Mouse (Mus musculus) heart, embryonic 16.5 days (tissue): ENCODE data around the gene Esam. TPM values are rescaled to one million over a fixed set of nuclear protein-coding genes. Genes with fewer than 3 reads are reported as not detected.
A peak's percentile ranks its signal among the peaks of the same experiment; 100 is the strongest.

Experiments used
- ATAC-seq: fragments of 200-750 bp; cut with Nextera tagmentation; replicated peaks from 2 replicates; pipeline ENCODE4 v1.8.0; 2017; ENCODE audit warnings: moderate number of reproducible peaks; ENCODE audit not compliant: insufficient read depth, low FRiP score; ENCODE audit errors: extremely low read depth
- H3K27ac ChIP-seq: fragments of 300-500 bp; sonication (generic); 2 replicates; pipeline ENCODE4 v1.5.1; 2014; ENCODE audit warnings: mild to moderate bottlenecking, low read length, control low read depth, moderate library complexity
- H3K27me3 ChIP-seq: fragments of 300-500 bp; sonication (generic); 2 replicates; pipeline ENCODE4 v1.6.1; 2014; ENCODE audit warnings: low read length, mixed read lengths; ENCODE audit not compliant: control insufficient read depth, insufficient read depth
- H3K36me3 ChIP-seq: fragments of 300-500 bp; sonication (generic); 2 replicates; pipeline ENCODE4 v1.6.1; 2014; ENCODE audit not compliant: control insufficient read depth, insufficient read depth
- H3K4me1 ChIP-seq: fragments of 300-500 bp; sonication (generic); 2 replicates; pipeline ENCODE4 v1.6.1; 2014; ENCODE audit warnings: low read length, mixed read lengths; ENCODE audit not compliant: control insufficient read depth, insufficient read depth
- H3K4me2 ChIP-seq: fragments of 300-500 bp; sonication (generic); 2 replicates; pipeline ENCODE4 v1.6.1; 2014; ENCODE audit warnings: low read depth, mild to moderate bottlenecking, control low read depth, low read length
- H3K4me3 ChIP-seq: fragments of 300-500 bp; sonication (generic); 2 replicates; pipeline ENCODE4 v1.5.1; 2014; ENCODE audit warnings: mild to moderate bottlenecking, control low read depth, low read length
- H3K9ac ChIP-seq: fragments of 300-500 bp; sonication (generic); 2 replicates; pipeline ENCODE4 v1.6.1; 2014; ENCODE audit warnings: low read length, control low read depth
- H3K9me3 ChIP-seq: fragments of 300-500 bp; sonication (generic); replicated peaks from 2 replicates; pipeline ENCODE4 v1.6.1; 2016; ENCODE audit warnings: low read length; ENCODE audit not compliant: control insufficient read depth
- WGBS: fragments of 180-500 bp; shearing (Covaris S2); extraction: QIAGEN DNeasy Blood & Tissue Kit; methylation state at CpG from one replicate; pipeline ENCODE4 v1.1.7; 2014; 5-methylcytosine and 5-hydroxymethylcytosine counted together
- polyA plus RNA-seq: library from polyadenylated mRNA; unstranded; fragments of >200 nt; fragmentation: Nextera tagmentation; extraction: Ambion mirVana; gene quantifications from 2 replicates; pipeline ENCODE4 v1.2.1, GENCODE M21; 2015

The Esam gene
- polyA plus RNA-seq, 1 experiment from 2014 or later = 92.1 TPM

DNA sequence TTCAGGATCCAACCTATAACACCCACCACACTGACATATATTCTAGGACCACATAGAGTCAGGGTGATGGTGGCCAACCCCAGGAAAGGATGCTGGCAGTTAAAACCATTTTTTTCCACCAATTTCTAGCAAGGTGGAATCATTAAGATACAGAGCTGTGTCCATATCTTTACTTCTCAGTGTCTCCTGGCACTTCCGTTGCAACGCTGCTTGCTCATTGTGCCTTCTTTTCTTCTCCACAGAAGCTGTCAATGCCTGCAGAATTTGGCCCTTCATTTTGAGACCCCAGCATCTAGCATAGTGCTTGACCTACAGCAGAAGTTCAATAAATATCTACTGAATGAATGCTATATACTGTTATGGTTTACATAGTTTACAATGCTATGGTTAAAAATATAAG is 39.1 kb downstream of the Esam start:
- Histone ChIP-seq H3K27ac (no peak overlapping the region), H3K4me1 (peaks cover 15% of the 10 kb centered on the region), H3K9ac (no peak overlapping the region), H3K4me2 (no peak overlapping the region), H3K27me3 (no peaks in the 10 kb centered on the region), H3K9me3 (no peaks in the 10 kb centered on the region), H3K36me3 (no peaks in the 10 kb centered on the region), H3K4me3 (no peak overlapping the region)
- ATAC-seq = no peak
- WGBS = 79% methylated on average over 2 of the region's 2 CpGs

DNA sequence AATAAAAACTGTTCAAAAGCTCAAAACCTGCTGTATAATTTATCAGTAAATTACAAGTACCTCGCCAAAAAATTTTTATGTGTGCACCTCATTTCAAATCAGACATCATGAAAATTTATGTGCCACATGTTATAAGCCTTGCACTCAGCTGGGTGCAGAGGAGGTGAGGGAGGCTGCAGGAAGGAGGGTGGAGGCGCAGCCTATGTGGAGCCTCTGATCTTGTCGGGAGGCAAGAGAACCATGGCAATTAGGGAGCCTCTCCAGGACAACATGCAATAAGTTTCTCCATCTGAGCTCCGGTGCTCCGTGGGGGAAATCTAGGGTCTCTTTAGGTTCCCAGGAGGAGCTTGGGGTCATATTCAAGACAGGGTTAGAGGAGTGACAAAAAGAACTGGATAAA is 39.6 kb downstream of the Esam start:
- H3K9me3 ChIP-seq = no peaks in the 10 kb centered on the region
- WGBS = 44% methylated on average over 5 of the region's 5 CpGs
- H3K27me3 ChIP-seq = no peaks in the 10 kb centered on the region
- no peak overlapping the region; the same call in 1 of the 2 replicates for H3K9ac ChIP-seq
- H3K4me2 ChIP-seq = peak overlapping the region; percentile 56
- peak overlapping the region; percentile 27; the same call in 1 of the 2 replicates for H3K27ac ChIP-seq
- H3K4me1 ChIP-seq = peaks cover 17% of the 10 kb centered on the region
- no peak for ATAC-seq
- no peaks in the 10 kb centered on the region for H3K36me3 ChIP-seq
- H3K4me3 ChIP-seq = no peak overlapping the region

DNA sequence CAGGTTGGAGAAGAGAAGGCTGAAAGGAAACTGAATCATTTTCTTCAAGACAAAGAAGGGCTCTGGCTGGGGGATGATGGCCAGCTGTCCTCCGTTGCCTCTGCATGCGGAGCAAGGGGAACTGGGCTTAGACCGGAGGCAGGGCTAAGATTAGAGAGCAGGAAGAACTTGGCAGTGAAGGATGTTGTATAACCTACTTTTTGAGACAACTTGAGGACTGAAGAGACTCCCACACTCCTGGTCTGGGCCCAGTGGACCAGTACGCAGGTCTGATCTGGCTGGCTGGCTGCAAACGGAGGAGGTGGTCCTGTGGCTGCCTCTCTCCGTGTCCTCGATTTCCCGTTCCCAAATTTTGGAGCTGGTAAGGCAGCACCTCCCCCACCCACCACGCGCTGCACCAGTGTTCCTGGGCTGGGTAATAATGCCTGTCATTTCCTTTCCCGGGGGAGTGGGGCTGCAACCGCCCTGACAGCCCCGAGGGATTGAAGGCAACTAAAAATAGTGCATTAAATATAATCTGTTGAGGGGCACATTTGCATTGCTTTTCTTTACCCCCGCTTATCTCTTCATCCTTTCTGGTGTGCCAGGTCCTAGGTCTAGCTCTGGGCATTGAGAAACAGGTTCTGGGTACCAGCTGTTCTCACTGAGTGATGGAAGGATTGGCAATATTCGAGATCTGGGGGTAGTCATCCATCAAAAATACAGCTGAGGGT is 40.2 kb downstream of the Esam start:
- Histone ChIP-seq H3K36me3 (no peaks in the 10 kb centered on the region), H3K9me3 (no peaks in the 10 kb centered on the region), H3K4me2 (peak overlapping the region; percentile 56), H3K27ac (peak overlapping the region; percentile 27), H3K4me1 (peaks cover 17% of the 10 kb centered on the region), H3K27me3 (no peaks in the 10 kb centered on the region), H3K9ac (peak overlapping the region; percentile 47), H3K4me3 (peak overlapping the region; percentile 7; the same call in 1 of the 2 replicates)
- peak; percentile 42 for ATAC-seq
- WGBS = 21% methylated on average over 15 of the region's 15 CpGs

DNA sequence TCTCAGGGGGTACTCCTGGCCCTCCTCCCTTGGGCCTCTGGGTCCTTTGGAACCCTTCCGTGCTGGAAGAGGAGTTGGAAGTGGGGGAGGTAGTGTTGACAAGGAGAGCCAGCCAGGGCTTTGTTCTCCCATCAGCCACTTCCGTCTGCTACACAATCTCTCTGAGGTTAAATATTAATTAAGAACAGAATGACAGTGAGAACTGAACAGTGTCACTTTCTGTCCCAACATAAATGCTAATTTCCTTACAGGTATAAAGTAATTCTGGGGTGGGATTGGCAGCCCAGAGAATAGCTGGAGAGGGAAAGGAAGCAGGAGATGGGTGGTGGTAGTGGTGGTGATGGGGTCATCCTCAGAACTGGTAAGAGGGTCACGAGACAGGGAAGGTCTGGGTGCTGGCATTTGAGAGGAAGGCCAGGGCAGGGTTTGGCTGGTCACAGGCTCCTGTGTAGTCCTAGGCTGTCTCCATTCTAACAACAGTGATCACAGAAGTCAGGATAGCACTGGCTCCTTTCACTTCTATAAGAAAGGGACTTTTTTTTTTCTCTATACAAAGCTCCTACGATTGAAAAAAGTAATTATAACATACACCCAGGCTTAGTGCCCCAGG is 40.8 kb downstream of the Esam start:
- Histone ChIP-seq H3K9ac (no peak overlapping the region), H3K27ac (no peak overlapping the region), H3K4me2 (peak overlapping the region; percentile 56; the same call in 1 of the 2 replicates), H3K36me3 (no peaks in the 10 kb centered on the region), H3K4me1 (peaks cover 17% of the 10 kb centered on the region), H3K27me3 (no peaks in the 10 kb centered on the region), H3K4me3 (no peak overlapping the region), H3K9me3 (no peaks in the 10 kb centered on the region)
- WGBS = 41% methylated on average over 4 of the region's 4 CpGs
- no peak for ATAC-seq

DNA sequence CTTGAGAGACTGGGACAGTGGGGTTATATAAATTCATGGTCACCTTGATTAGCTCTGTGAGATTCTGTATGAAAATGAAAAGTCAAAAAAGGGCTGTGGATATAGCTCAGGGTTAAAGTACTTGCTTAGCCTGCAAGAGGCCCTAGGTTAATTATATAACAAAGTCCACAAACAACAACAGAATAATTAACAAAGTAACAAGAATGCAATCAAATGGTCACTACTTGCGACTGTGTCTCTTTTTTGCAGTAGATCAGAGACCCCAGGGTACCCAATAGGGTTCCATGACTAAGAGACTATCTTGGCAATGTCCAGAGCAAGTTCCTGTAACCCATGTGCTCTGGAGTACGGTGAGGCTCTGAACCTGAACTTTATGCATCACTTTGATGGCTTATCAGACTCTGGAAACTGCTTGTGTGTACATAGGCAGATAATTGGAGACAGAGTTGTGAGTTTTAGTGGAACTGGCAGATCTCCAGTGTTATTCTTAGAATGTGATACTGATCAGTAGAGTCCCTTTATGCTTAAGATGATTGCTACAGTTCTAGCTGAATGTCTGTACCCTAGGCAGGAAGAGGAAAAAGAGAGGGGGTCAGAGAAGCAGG is 41.5 kb downstream of the Esam start:
- H3K9me3 ChIP-seq = no peaks in the 10 kb centered on the region
- ATAC-seq = no peak
- peaks cover 17% of the 10 kb centered on the region for H3K4me1 ChIP-seq
- no peak overlapping the region for H3K9ac ChIP-seq
- H3K36me3 ChIP-seq = no peaks in the 10 kb centered on the region
- H3K27me3 ChIP-seq = no peaks in the 10 kb centered on the region
- H3K4me3 ChIP-seq = no peak overlapping the region
- no peak overlapping the region for H3K4me2 ChIP-seq
- H3K27ac ChIP-seq = no peak overlapping the region
- WGBS = 65% methylated on average over 2 of the region's 2 CpGs

DNA sequence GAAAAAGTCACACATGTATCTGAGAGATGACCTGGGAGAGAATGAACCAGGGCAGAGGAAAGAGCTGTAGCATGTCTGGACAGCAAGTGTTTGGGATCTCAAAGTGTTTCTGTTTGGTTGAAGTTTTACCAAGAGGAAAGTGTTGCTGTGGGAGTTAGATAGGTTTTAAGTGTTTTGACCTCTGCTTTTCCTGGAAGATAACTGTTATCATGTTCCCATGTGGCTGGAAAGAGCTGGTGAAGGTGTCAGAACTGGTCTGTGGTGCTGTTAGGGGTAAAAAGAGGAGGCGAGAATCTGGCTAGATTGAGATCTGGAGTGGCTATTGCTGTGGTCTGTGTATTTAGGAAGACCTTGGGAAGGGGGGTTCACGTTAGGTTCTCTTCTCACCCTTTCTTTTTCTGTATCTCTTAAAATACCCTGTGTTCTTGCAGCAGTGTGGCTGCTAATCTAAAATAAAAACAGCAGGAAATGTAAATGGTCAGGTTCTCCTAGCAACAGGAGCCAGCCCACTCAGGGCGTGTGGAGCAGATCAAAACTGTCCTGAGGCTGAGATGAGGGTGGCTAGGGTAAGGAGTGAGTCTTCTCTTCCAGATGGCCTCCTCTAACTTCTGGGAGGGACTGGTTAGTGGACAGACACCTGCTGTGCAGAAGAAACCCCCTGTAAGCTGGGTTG is 44.5 kb downstream of the Esam start:
- H3K36me3 ChIP-seq = no peaks in the 10 kb centered on the region
- H3K9ac ChIP-seq = no peak overlapping the region
- WGBS = 17% methylated on average over 3 of the region's 3 CpGs
- no peak for ATAC-seq
- H3K27ac ChIP-seq = no peak overlapping the region
- no peak overlapping the region for H3K4me2 ChIP-seq
- H3K27me3 ChIP-seq = no peaks in the 10 kb centered on the region
- H3K4me1 ChIP-seq = peaks cover 15% of the 10 kb centered on the region
- no peaks in the 10 kb centered on the region for H3K9me3 ChIP-seq
- H3K4me3 ChIP-seq = no peak overlapping the region

DNA sequence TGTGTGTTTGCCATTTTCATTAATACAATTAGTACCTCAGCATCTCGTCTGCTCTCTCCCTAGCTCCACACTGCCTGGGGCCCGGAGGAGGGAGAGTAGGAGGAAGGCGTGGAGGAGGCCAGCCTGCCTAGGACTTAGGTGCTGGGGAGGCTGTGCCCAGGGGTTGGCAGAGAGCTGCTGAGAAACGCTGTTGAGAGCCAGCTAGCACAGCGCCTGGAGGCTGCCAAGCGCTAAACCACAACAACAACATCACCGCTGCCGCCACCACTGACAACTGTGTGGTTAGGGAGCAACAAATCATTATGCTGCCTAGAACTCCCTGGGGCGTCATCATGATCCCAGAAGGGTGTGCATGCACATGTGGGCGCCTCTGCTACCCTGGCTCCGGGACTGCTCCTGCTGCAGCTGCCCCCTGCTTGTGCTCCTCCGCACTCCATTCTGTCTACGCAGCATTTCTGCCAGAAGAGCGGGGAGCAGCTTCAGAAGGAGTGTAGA is 48.6 kb downstream of the Esam start:
- Histone ChIP-seq H3K36me3 (no peaks in the 10 kb centered on the region), H3K4me3 (no peak overlapping the region), H3K27me3 (no peaks in the 10 kb centered on the region), H3K9ac (no peak overlapping the region), H3K4me2 (peak overlapping the region; percentile 45), H3K4me1 (0 out of 2 replicates have a peak, but pooled peaks cover 2% of the 10 kb centered on the region), H3K27ac (no peak overlapping the region), H3K9me3 (no peaks in the 10 kb centered on the region)
- 28% methylated on average over 14 of the region's 14 CpGs for WGBS
- ATAC-seq = no peak

DNA sequence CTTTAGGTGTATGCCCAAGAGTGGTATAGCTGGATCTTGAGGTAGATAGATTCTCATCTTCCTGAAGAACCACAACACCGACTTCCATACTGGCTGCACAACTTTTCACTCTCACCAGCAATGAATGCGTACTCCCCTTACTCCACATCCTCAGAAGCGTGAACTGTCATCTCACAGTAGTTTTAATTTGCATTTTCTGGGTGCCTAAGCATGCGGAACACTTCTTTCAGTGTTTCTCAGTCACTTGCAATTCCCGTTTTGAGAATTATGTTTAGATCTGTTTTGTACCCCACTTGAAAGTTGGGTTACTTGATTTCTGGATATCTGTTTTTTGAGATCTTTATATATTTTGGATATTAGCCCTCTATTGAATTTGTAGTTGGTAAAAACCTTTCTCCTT is 55.7 kb downstream of the Esam start:
- H3K4me1 ChIP-seq = no peaks in the 10 kb centered on the region
- H3K27me3 ChIP-seq = no peaks in the 10 kb centered on the region
- no peak overlapping the region for H3K4me2 ChIP-seq
- no peaks in the 10 kb centered on the region for H3K36me3 ChIP-seq
- H3K9me3 ChIP-seq = 0 out of 2 replicates have a peak, but pooled peaks cover 4% of the 10 kb centered on the region
- 84% methylated on average over 5 of the region's 5 CpGs for WGBS
- no peak for ATAC-seq
- H3K4me3 ChIP-seq = no peak overlapping the region
- H3K9ac ChIP-seq = no peak overlapping the region
- H3K27ac ChIP-seq = no peak overlapping the region
